In the genomic region with DNA sequence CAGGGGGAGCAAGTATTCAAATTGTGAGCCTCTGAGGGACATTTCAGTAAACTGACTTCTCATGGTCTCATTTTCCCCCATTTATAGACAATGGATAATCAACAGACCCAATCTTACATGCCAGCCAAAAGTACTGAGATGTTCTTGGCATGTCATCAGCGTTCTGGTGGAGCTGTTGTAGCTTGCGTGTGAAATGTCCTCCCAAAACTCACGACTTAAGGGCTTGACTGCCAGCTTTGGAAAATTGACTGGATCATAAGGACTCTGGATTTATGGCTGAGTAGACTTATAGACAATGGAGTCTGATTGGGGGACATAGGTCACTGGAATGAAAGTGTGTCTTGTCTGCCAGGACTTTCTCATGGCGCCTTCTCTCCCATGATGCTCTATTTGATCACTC, we compare ENCODE assay signal across 15 mouse cellular contexts.
"Had no signal": no experiment of that assay in that cellular context is flagged by ENCODE, and none has a peak within 500 bp of the region (broad histone marks: within the 10 kb centered on the region; RNA-seq: fewer than 3 reads in every experiment).

No protein-coding gene starts in this region.

- DNase-seq: heart, postnatal 14 days; heart, postnatal 36 days; heart, postnatal 4 days; kidney, adult 11 months; kidney, adult 18-20 months; kidney, adult 2 months; kidney, adult 8-10 months; kidney, adult 9 months; kidney, postnatal 10 days; kidney, postnatal 14 days; kidney, postnatal 25 days; kidney, postnatal 36 days; kidney, postnatal 4 days; layer of hippocampus, adult 9-11 months; layer of hippocampus, postnatal 36 days had no signal
